ENCODE assay signal across 10 mouse cellular contexts in genomic region chr2:115483418-115484288, GRCm38 (mm10).
DNase-seq lines count a peak whose midpoint lies in the region; ATAC-seq and TF ChIP-seq lines count a peak whose summit lies in the region.
"Had no signal": no experiment of that assay in that cellular context is flagged by ENCODE, and none has a peak within 500 bp of the region (broad histone marks: within the 10 kb centered on the region; RNA-seq: fewer than 3 reads in every experiment).

No protein-coding gene starts in this region.

- no peak overlapping the region for H3ac ChIP-seq in C2C12 (ENCODE audit: control insufficient read depth, insufficient read length, low read depth)

- no peaks in the 10 kb centered on the region for H3K79me2 ChIP-seq in C2C12 (ENCODE audit: control insufficient read depth, insufficient read depth)

- no peaks in the 10 kb centered on the region for H3K36me3 ChIP-seq in C2C12 (ENCODE audit: control insufficient read depth, insufficient read depth)
- H3K36me3 ChIP-seq in intestine, embryonic 15.5 days, result no peaks in the 10 kb centered on the region
- no peaks in the 10 kb centered on the region for H3K36me3 ChIP-seq in lung, postnatal 0 days (ENCODE audit: insufficient read depth, low read length)
- H3K36me3 ChIP-seq: neural tube, embryonic 13.5 days had no signal

- 38% methylated on average over 13 of the region's 13 CpGs for WGBS in intestine, embryonic 15.5 days
- WGBS in lung, postnatal 0 days, result 52% methylated on average over 13 of the region's 13 CpGs

- H3K27me3 ChIP-seq in C2C12 (ENCODE audit: control insufficient read depth, insufficient read depth, insufficient read length), result no peaks in the 10 kb centered on the region
- H3K27me3 ChIP-seq in intestine, embryonic 15.5 days (replicated peaks), result no peaks in the 10 kb centered on the region
- no peaks in the 10 kb centered on the region for H3K27me3 ChIP-seq in lung, postnatal 0 days (replicated peaks; ENCODE audit: insufficient read depth, low read length)
- H3K27me3 ChIP-seq: neural tube, embryonic 13.5 days had no signal

- H3K79me3 ChIP-seq in C2C12 (ENCODE audit: low read depth), result no peaks in the 10 kb centered on the region

- H3K27ac ChIP-seq in intestine, embryonic 15.5 days, result peak overlapping the region; percentile 58
- H3K27ac ChIP-seq in lung, postnatal 0 days (ENCODE audit: low read length), result no peak overlapping the region
- H3K27ac ChIP-seq: neural tube, embryonic 13.5 days had no signal

- DNase-seq in embryo, embryonic 11 days, result peak; percentile 50
- DNase-seq in lung, postnatal 0 days (ENCODE audit: low spot score), result peak; percentile 85
- DNase-seq in thymus, postnatal 0 days (ENCODE audit: low spot score), result no peak
- no peak for DNase-seq in adrenal gland, postnatal 4 days (ENCODE audit: low spot score in 2 of 2)
- DNase-seq in thymus, postnatal 14 days, result no peak
- no peak for DNase-seq in right cerebral cortex, postnatal 14 days
- DNase-seq: layer of hippocampus, postnatal 36 days had no signal

- no peak overlapping the region for H3K4me3 ChIP-seq in C2C12 (ENCODE audit: insufficient read depth, poor library complexity, severe bottlenecking)
- no peak overlapping the region for H3K4me3 ChIP-seq in intestine, embryonic 15.5 days (replicated peaks)
- no peak overlapping the region for H3K4me3 ChIP-seq in lung, postnatal 0 days (ENCODE audit: low read depth, low read length)
- H3K4me3 ChIP-seq: neural tube, embryonic 13.5 days had no signal

- TF ChIP-seq EP300 in lung, postnatal 0 days (IDR thresholded peaks at IDR 0.05), result no peak

- TF ChIP-seq CTCF in C2C12 (IDR thresholded peaks at IDR 0.05; ENCODE audit: control insufficient read depth, insufficient read depth, insufficient read length), result no peak
- no peak for TF ChIP-seq CTCF in lung, postnatal 0 days (IDR thresholded peaks at IDR 0.05)

- ATAC-seq in intestine, embryonic 15.5 days, result peak; percentile 63; the same call in 1 of the 2 replicates
- ATAC-seq in lung, postnatal 0 days, result peak; percentile 95

- H3K9ac ChIP-seq in intestine, embryonic 15.5 days, result no peak overlapping the region; the same call in 1 of the 2 replicates
- H3K9ac ChIP-seq in lung, postnatal 0 days (replicated peaks; ENCODE audit: low read depth), result no peak overlapping the region
- H3K9ac ChIP-seq: neural tube, embryonic 13.5 days had no signal

- H3K4me2 ChIP-seq in intestine, embryonic 15.5 days (replicated peaks), result 0 out of 2 replicates have a peak overlapping the region, but pooled peaks have one; percentile 24
- peak overlapping the region; percentile 19; the same call in 1 of the 2 replicates for H3K4me2 ChIP-seq in lung, postnatal 0 days (replicated peaks; ENCODE audit: low read depth, low read length)
- H3K4me2 ChIP-seq: neural tube, embryonic 13.5 days had no signal

- H3K9me3 ChIP-seq in intestine, embryonic 15.5 days, result no peaks in the 10 kb centered on the region
- H3K9me3 ChIP-seq in lung, postnatal 0 days (ENCODE audit: low read length), result no peaks in the 10 kb centered on the region
- H3K9me3 ChIP-seq: neural tube, embryonic 13.5 days had no signal

- 0 out of 2 replicates have a peak, but pooled peaks cover 5% of the 10 kb centered on the region for H3K4me1 ChIP-seq in intestine, embryonic 15.5 days (replicated peaks)
- no peaks in the 10 kb centered on the region for H3K4me1 ChIP-seq in lung, postnatal 0 days (ENCODE audit: insufficient read depth, low read depth, low read length)
- H3K4me1 ChIP-seq: neural tube, embryonic 13.5 days had no signal

TF ChIP-seq in C2C12, 6 proteins besides CTCF, POLR2A, EP300 and RAD21:
- TF ChIP-seq MYOG (IDR thresholded peaks at IDR 0.05; ENCODE audit: control insufficient read depth, extremely low read depth, insufficient read length) (no peak), MYOD1 (IDR thresholded peaks at IDR 0.05; ENCODE audit: control insufficient read depth, insufficient read length, low read depth) (no peak), USF1 (IDR thresholded peaks at IDR 0.05; ENCODE audit: low read depth) (peak; percentile 69), MAX (IDR thresholded peaks at IDR 0.05) (no peak), FOSL1 (IDR thresholded peaks at IDR 0.05; ENCODE audit: insufficient read depth, low read length, poor library complexity, severe bottlenecking) (no peak), CEBPB (IDR thresholded peaks at IDR 0.05; ENCODE audit: low read depth) (no peak)

Comparison
In these comparisons a context has a peak if more than half of its experiments do, and no peak if none do; other contexts are left out.
1. DNase-seq: peak in embryo, embryonic 11 days (single experiment) and lung, postnatal 0 days (single experiment); none in thymus, postnatal 0 days (single experiment), adrenal gland, postnatal 4 days (0 of 2), thymus, postnatal 14 days (single experiment) and right cerebral cortex, postnatal 14 days (single experiment).